Mouse (Mus musculus) liver, embryonic 14.5 days (tissue): ENCODE measurements around the gene Scpep1.

Experiments used
- CTCF ChIP-seq: IDR thresholded peaks from 2 replicates; pipeline ENCODE4 v1.5.1; 2016; ENCODE audit warnings: antibody characterized with exemption, low read depth, control low read depth
- EP300 ChIP-seq: IDR thresholded peaks from 2 replicates; pipeline ENCODE4 v1.6.1; 2016; ENCODE audit warnings: antibody characterized with exemption, low read depth

GRCm38 (mm10) chr11:88999723-89000526, 44.7 kb upstream of the Scpep1 start:
- TF ChIP-seq CTCF, result no peak
- TF ChIP-seq EP300, result no peak
